Mouse (Mus musculus) thymus, adult 2 months (tissue): ENCODE measurements at regions not wholly inside any gene's neighbourhood (a gene's known extent, or its start where the extent isn't known, plus 50 kb on each side); places are given as distances from the start of the nearest gene placed in this dataset.

Source experiments
- CTCF ChIP-seq: fragments of 200-500 bp; IDR thresholded peaks from 2 replicates; pipeline ENCODE4 v1.5.1; 2012; ENCODE audit warnings: mild to moderate bottlenecking, control low read depth, low read length, moderate library complexity, borderline replicate concordance; ENCODE audit not compliant: control insufficient read depth, poor library complexity, insufficient read depth; ENCODE audit errors: extremely low read depth
- POLR2A ChIP-seq: fragments of 200-500 bp; IDR thresholded peaks from 2 replicates; pipeline ENCODE4 v1.6.1; 2012; ENCODE audit warnings: mild to moderate bottlenecking, low read length, control low read depth, moderate library complexity; ENCODE audit not compliant: control insufficient read depth, poor library complexity, insufficient read depth; ENCODE audit errors: extremely low read depth

GRCm38 (mm10) chr14:33807196-33807595, 116.2 kb upstream of the Gdf10 start:
- TF ChIP-seq POLR2A (no peak), CTCF (no peak)
